Mouse (Mus musculus): ENCODE results near the gene Olfr1338.
"Not testable (repeated sequence)": the region's sequence is repeated elsewhere in the genome, so short reads cannot be mapped to it uniquely, and the experiment has no call there.

Olfr1338 gene

DNA sequence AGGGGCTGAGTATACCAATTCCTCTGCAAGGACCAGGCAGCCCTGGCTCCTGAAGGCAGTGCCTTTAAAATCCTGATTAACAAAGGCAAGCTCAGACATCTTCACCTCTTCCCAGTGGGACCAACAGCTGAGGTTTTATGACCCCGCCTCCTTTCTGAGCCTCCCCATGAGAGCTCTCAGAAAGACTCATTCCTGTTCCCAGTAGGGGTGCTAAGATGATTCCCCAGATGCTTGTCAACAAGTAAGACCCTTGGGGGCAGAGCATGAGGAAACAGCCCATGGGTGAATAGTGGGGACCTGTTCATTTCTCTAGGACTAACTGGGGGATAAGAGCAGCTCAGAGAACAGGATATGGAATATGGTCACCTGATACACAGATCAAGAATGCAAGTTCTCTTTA lies at the start of gene Olfr1338:
Gene Olfr1338 (minus strand): TSS at position 101 of the 400 bp plus-strand sequence.
- no peak for DNase-seq (ENCODE audit: low spot score in 2 of 2)

DNA sequence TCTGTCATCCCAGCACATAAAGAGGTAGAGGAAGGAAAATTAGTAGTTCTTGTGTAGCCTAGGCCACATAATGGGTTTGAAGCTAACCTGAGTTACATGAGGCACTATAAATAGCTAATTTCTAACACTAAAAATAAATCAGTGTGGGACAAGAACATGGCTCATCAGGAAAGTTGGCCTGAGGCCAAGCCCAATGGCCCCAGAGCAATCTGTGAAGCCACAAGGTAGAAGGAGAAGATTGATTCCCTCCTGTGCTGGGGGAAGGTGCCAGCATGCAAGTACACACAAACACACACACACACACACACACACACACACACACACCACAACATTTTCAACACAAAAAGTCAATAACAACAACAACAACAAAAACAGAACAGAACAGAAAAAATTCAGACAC lies 34.3 kb upstream of the Olfr1338 start:
- DNase-seq (ENCODE audit: low spot score in 2 of 2), result not testable (repeated sequence)

DNA sequence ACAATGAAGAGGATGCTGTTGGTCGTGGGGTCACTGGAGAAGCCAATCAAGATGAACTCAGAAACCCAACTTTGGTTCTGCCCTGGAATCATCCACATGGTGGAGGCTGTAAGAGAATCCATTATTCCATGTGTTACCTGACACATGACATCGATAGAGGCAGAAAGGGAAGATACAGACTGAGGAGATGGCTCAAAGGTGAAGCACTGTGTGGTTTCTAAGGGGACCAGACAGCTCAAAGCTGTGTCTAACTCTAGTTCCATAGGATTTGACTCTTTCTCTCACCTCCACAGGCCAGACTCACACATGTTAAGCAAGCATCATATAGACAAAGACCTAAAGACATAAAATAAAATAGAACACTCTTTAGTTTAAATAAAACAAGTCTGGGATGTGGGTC lies 23.9 kb upstream of the Olfr1338 start, which contains the start of gene Olfr1337:
Gene Olfr1337 (minus strand): TSS at position 101 of the 400 bp plus-strand sequence.
- no peak for DNase-seq (ENCODE audit: low spot score in 2 of 2)

DNA sequence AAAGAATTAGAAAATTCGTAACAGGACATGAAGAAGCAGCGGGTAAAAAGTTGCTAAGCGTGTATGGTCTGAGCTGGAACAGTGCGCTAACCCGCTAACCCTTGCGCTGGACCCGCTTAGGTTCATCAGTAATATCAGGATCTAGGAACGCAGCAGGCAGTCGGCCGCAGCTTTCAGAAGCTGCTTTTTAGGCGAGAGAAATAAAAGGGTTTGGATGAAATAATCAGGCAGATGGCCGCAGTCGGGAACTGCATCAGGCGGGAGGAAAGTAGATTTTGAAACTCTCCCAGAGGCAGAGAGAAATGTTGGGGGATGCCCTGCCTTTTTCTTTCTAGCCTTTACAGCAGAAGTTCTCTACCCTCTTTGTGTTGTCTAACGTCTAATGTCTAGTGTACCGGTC lies 16.7 kb downstream of the Olfr1338 start:
- DNase-seq (ENCODE audit: low spot score in 2 of 2), result no peak

DNA sequence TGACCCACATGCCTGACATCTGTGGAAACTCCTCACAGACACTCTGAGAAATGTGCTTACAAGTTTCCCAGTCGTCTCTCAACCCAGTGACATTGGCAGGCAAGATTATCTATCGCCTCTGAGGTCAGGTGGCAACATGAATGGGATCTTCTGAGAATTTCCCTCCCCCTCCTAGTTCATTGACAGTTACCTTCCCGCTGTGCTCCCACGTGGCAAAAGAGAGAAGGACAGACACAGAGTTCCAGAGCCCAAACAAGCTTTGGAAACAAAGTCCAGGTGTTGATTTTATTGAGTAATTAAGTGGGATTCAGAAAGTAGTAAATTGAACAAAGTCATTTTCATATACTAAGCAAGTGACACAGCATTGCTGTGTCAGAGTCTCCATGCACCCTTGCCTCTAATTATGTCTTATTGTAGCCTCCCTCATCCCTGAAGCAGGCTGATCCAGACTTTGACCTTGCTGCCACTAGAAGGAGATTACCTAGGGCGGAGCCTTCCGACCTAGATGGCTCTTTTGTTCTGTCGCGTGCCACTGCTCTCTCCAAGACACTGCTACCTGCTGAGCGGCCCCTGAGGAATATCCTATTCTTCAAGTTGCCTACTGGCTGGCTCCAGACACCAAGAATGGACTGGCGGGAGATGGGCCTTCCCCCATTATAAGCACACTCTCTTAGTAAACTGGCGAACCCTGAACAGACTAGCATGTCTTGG lies 17.4 kb downstream of the Olfr1338 start:
- DNase-seq (ENCODE audit: low spot score in 2 of 2), result no peak

DNA sequence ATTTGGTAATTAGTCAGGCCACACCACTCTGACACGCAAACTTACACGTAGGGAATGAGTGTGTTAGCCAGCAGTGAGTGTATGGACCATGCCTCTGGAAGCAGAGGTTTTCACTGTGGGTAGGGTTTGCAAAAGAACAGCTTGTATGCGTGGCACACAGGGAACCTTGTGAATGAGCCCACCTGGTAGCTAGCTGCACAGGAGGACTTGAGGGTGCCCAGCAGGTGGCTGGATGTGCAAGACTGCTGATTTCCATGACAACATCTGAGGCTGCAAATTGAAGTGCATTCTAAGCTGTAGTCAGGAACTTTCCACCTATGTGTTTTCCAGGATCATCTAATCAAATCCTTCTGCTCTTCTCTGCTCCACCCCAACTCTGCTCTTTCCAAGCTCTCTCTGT lies 19.0 kb downstream of the Olfr1338 start:
- DNase-seq (ENCODE audit: low spot score in 2 of 2), result no peak

DNA sequence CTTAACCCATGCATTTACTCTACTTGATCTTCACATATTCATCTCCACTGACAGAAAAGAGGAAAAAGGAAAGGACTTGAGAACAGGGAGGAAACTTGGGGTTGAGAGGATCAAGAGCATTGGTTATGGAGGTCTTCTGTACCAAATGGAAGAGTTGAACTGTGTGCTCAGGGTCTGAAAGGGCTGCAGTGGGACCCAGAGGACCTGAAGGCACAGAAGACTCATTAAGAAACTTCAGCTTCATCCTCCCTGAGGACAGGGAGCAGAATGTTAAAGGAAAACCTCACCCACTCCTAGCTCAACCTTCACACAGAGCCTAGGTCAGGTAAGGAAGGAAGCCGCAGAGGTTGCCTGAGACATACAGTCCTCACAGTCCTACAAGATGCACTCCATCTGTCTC lies 26.7 kb downstream of the Olfr1338 start, which contains the start of gene Olfr1339:
Gene Olfr1339 (plus strand): TSS at position 301 of the 400 bp plus-strand sequence.
- no peak for DNase-seq (ENCODE audit: low spot score in 2 of 2)

DNA sequence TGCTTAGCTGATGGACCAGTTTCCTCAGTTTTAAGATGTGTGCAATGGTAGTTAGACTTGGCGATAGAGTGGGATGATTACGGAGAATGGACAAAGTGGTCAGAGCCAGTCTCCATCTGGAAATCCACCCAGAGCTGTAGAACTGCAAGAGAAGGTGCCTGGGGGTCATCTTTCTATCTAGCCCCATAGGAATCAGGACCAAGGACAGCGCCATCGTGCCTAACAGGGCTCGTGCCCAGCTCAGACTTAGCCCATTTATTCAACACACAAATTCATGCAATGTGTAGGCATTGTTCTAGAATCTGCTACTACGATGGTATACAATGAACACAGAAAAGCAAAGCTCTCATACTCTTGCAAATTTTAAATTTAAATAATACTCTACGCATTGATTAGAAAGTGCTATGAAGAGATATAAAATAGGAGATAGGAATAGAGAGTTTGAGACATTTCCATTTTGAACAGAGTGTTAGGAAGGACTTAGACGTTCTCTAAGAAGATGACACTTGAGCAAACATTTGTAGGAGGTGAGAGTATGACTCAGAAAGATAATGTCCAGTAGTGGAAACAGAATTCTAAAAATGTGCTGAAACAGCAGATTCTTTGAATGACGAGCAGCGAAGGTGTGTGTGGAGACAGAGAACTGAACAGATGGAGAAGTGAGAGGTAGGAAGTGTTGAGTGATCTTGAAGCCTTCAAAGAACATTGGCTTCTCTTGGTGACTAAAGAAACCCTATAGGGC lies 36.6 kb downstream of the Olfr1338 start:
- DNase-seq (ENCODE audit: low spot score in 2 of 2), result no peak

DNA sequence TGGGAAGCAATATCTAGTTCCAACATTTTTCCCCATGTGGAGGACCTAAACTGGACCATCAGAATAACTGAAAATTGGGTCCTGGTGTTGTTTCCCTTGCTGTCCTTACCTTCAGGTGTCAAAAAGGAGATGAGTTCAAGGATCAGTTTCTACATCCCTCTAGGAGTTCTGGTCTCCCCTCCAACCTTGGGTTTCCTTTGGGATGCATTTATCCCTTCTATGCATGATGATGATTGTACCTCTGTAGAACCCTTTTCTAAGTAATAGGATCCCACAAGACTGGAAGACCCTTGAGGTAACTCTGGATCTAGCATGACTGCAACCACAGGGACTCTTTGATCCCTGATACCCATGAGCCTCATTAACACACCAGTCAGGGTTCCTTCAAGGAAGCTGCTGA lies 38.7 kb downstream of the Olfr1338 start, which contains the start of gene Olfr1340:
Gene Olfr1340 (plus strand): TSS at position 301 of the 400 bp plus-strand sequence.
- no peak for DNase-seq (ENCODE audit: low spot score in 2 of 2)

DNA sequence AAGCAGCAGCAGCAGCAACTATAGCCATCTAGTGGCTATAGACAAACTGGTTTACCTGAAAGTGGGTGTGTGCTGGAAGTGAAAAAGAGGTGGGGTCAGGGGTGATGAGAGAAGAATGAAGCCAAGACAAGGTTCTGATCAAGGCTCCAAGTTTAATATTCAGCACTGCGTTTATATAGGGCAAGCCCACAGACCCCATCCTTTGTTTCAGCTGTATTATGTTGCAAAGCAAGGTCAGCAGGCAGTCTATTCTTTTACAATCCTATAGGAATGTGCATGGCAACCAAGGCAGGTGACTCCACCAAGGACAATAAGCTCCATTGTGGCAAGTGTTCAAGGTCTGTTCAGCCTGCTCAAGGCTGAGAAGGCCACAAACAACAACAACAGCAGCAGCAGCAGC lies 46.9 kb downstream of the Olfr1338 start:
- DNase-seq (ENCODE audit: low spot score in 2 of 2), result no peak

DNA sequence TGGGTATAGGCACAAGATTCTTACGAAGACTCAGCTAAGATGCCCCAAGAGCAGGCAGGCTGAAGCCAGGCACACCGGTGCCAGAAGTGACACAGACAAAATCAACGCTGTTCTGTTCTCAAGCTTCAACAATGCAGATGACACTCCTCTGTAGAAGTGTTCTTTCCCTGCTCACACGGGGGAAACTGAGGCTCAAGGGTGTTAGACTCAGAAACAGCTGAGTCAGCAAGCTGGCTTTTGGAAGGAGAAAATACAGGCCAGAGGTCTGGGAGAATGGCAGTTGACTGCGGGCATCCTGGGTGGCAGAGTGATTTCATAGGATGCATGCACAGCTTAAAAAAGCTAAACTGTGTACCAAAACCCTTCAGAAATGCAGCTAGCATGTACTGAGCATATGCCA lies 50.5 kb downstream of the Olfr1338 start:
- no peak for DNase-seq (ENCODE audit: low spot score in 2 of 2)

DNA sequence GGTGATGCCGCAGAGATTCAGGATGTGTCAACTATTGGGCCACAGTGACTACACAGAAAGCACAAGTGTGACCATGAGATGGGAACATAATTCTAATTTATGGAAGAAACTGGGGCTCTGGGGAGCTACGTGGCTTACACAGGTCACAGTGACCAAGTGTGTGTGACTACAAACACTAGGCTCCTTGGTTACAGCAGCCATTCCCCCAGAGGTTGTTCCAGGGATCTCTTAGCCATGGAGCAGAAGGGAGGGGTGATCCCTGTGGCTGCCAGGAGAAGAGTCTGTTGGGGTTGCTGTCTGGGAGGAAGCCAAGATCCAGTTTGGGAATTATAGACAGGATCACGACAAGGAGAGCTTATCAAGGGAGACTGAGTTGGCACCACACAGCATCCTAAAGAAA lies 55.3 kb downstream of the Olfr1338 start, which contains the start of gene Olfr1341:
Gene Olfr1341 (plus strand): TSS at position 301 of the 400 bp plus-strand sequence.
- DNase-seq (ENCODE audit: low spot score in 2 of 2), result no peak

All from right cerebral cortex, postnatal 36 days (tissue).